Mouse (Mus musculus) lung, postnatal 14 days (tissue): ENCODE data around the gene Mthfd1.
A peak's percentile ranks its signal among the peaks of the same experiment; 100 is the strongest.

Experiments
- DNase-seq: peaks from one replicate; pipeline ENCODE4 v3.0.0; 2021

Gene Mthfd1

DNA sequence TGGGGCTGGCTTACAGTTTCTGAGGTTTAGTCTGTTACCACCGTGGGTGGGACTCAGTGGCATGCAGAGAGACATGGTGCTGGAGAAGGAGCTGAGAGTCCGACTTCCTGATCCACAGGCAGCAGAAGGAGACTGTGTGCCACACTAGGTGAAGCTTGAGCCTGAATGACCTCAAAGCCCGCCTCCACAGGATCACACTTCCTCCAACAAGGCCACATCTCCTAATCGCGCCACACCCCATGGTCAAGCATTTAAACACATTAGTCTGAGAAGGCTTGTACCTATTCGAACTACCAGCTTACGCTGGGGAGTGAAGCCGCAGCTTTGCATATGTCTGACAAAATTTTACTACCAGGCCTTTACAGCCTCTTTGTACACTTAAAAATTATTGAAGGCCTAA, 50.0 kb downstream of the Mthfd1 start:
- DNase-seq, result no peak

GRCm38 (mm10) chr12:76306852-76307561, 51.9 kb downstream of the Mthfd1 start:
- DNase-seq, result no peak

GRCm38 (mm10) chr12:76307964-76308363, 52.9 kb downstream of the Mthfd1 start:
- no peak for DNase-seq

GRCm38 (mm10) chr12:76308436-76308835, 53.3 kb downstream of the Mthfd1 start:
- no peak for DNase-seq

DNA sequence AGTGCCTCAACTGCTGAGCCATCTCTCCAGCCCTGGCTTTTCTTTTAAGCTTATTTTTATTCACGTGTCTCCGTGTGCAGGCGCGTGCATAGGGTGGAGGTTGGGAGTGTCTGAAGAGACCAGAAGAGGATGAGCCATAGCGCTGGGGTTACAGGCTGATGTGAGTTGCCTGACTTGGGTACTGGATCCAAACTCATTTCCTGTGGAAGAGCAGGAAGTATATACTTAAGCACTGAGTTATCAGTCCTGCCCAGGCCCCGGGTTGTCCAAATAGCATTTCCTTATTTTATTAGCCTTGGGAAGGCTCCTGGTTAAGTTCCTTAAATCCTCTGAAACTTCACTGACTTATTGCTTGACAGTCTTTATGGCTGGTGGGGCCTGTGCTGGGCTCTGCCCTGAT, 54.9 kb downstream of the Mthfd1 start:
- peak; percentile 32 for DNase-seq

- DNase-seq, result no peak
Observed at GRCm38 (mm10) chr12:76310633-76311032, 55.5 kb downstream of the Mthfd1 start.

DNA sequence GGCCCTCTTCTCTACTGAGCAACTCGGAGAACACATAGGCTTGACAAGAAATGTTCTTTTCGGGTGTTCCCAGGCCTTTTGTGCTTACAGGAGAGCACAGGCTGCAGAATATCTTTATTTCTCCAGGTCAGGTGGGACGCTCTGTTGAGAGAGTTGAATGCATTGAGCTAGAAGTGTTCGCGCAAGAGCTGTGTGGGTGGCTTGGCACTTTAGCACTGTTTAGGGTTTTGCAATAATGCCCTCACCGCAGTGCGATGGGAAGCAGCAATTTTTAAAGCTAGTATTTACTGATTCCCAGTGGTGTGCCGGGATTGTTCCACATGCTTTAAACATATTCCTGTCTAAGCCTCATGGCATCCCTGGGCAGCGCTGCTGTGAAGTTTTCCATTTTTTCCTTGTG, 56.1 kb downstream of the Mthfd1 start:
- DNase-seq, result no peak

- no peak for DNase-seq
Observed at GRCm38 (mm10) chr12:76311951-76312350, 56.9 kb downstream of the Mthfd1 start.

GRCm38 (mm10) chr12:76318282-76319212, 63.4 kb downstream of the Mthfd1 start:
- peak; percentile 25 for DNase-seq

GRCm38 (mm10) chr12:76324679-76325431, 69.8 kb downstream of the Mthfd1 start, which contains the start of gene Akap5:
TSS of gene Akap5 (plus strand) at chr12:76324891.
- peak; percentile 65 for DNase-seq

GRCm38 (mm10) chr12:76326437-76327220, 71.5 kb downstream of the Mthfd1 start:
- peak; percentile 37 for DNase-seq

- DNase-seq, result no peak
Observed at GRCm38 (mm10) chr12:76328567-76329354, 73.7 kb downstream of the Mthfd1 start.

DNA sequence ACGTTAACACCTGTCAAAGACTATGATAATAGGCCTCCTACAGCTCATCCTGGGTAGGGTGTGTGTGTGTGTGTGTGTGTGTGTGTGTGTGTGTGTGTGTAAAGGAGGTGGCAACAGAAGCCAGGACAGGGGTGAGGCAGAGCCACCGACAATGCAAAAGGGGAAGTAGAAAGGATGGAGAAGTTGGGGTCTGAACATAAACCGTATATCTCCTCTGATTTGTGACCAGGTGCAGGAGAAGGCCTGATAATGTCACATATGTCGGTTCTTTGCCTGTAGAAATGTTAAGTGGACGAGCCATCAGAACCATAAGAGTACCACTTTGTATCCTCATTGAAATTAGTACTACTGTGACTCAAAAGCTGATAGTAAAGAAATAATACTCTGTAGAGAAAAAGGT, 78.6 kb downstream of the Mthfd1 start:
- no peak for DNase-seq

GRCm38 (mm10) chr12:76335641-76336040, 80.5 kb downstream of the Mthfd1 start:
- no peak for DNase-seq

- DNase-seq, result no peak
Observed at GRCm38 (mm10) chr12:76336111-76336965, 81.2 kb downstream of the Mthfd1 start.

DNA sequence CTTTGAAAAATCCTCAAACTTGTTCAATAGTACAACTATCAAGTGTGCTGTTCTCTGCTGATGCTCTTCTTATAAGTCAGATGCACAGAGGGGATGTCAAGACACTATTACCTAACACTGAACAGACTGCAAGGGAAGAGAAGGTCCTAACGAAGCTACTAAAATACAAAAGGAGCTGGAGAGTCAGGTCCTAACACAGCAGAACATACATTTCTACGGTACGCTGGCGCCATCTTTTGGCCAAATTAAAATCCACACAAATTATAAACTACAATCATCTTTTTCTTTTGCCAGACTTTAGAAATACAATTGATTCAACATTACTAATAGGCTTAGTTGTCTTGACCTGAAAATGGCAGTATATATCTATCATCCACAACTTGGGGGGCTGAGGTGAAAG, 86.0 kb downstream of the Mthfd1 start:
- peak; percentile 77 for DNase-seq

- DNase-seq, result peak; percentile 38
Observed at GRCm38 (mm10) chr12:76345759-76346455, 90.8 kb downstream of the Mthfd1 start.

GRCm38 (mm10) chr12:76349680-76350220, 94.7 kb downstream of the Mthfd1 start:
- no peak for DNase-seq

DNA sequence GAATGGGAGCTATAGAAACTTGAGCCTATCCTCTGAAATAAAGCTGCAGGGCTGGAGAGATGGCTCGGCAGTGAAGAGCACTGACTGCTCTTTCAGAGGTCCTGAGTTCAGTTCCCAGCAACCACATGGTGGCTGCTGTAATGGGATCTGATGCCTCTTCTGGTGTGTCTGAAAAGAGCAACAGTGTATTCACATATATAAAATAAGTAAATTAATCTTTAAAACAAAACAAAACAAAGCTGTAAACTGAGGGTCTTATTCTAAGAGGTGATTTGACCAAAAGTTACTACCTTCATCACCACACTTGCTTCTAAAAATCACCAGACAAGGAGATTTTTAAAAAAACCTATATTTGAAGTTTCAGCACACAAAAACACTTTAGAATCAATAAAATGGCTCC, 105.8 kb downstream of the Mthfd1 start:
- no peak for DNase-seq
